ENCODE assay signal across 8 mouse cellular contexts in the genomic region with DNA sequence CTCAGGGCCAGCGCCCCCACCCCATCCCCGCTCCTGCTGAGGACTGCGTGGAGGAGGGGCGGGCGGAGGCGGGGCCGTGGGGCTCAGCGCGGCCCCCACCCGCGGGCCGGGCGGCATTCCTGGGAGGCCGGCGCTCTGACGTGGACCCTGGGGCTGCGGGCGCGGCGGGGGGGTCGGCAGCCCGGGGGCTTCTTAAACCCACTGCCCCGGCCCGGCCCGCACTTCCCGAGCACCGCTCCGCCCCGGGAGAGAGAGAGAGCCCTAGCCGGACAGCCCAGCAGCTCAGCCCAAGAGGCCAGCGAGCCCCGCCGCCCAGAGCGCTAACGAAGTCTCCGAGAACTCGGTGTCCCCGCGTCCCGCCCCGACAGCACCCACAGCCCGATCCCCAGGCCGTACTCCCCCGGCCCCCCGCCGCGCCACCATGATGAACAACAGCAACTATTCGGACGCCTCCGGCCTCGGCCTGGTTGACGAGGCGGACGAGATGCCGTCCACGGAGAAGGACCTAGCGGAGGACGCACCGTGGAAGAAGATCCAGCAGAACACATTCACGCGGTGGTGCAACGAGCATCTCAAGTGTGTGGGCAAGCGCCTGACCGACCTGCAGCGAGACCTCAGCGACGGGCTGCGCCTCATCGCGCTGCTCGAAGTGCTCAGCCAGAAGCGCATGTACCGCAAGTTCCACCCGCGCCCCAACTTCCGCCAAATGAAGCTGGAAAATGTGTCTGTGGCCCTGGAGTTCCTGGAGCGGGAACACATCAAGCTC. TPM values are rescaled to one million over a fixed set of nuclear protein-coding genes. Genes with fewer than 3 reads are reported as not detected.
DNase-seq lines count a peak whose midpoint lies in the region; ATAC-seq and TF ChIP-seq lines count a peak whose summit lies in the region.

Gene Flnc (plus strand): TSS at position 219 of the 766 bp plus-strand sequence.

- H3K4me1 ChIP-seq in brown adipose tissue, adult 24 weeks (ENCODE audit: control insufficient read depth, insufficient read depth, insufficient read length, low read length), result peaks cover 3% of the 10 kb centered on the region; the same call in 1 of the 2 replicates
- H3K4me1 ChIP-seq in intestine, embryonic 14.5 days (replicated peaks; ENCODE audit: control insufficient read depth, insufficient read depth, low read length), result peaks cover 25% of the 10 kb centered on the region
- H3K4me1 ChIP-seq in stomach, embryonic 15.5 days, result peaks cover 4% of the 10 kb centered on the region; the same call in 1 of the 2 replicates

- TF ChIP-seq CTCF in left cerebral cortex, adult 2 months (IDR thresholded peaks at IDR 0.05), result no peak

- peaks cover 8% of the 10 kb centered on the region for H3K36me3 ChIP-seq in intestine, embryonic 14.5 days (ENCODE audit: control insufficient read depth, insufficient read depth, low read length)
- H3K36me3 ChIP-seq in stomach, embryonic 15.5 days, result 0 out of 2 replicates have a peak, but pooled peaks cover 3% of the 10 kb centered on the region

- H3K4me2 ChIP-seq in intestine, embryonic 14.5 days (ENCODE audit: low read length), result peak within 1 kb of the TSS; percentile 74
- H3K4me2 ChIP-seq in stomach, embryonic 15.5 days, result peak within 1 kb of the TSS; percentile 77

- no peak for DNase-seq in left cerebral cortex, adult 2 months (ENCODE audit: extremely low spot score in 1 of 2, low spot score in 2 of 2)
- DNase-seq in left cerebral cortex, postnatal 36 days (ENCODE audit: low spot score in 2 of 2), result no peak
- peak; percentile 56 to 72 for DNase-seq in gastrocnemius, postnatal 4 days (ENCODE audit: low spot score in 2 of 2)
- peak; percentile 81 for DNase-seq in intestine, embryonic 14.5 days (ENCODE audit: low spot score)
- DNase-seq in lung, postnatal 36 days, result peak; percentile 11
- DNase-seq in cerebellum, adult 9-11 months, result no peak

- H3K27ac ChIP-seq in left cerebral cortex, adult 2 months, result no peak within 1 kb of the TSS
- no peak within 1 kb of the TSS for H3K27ac ChIP-seq in brown adipose tissue, adult 24 weeks (replicated peaks; ENCODE audit: low read depth, low read length)
- peak within 1 kb of the TSS; percentile 90 for H3K27ac ChIP-seq in intestine, embryonic 14.5 days (ENCODE audit: low read depth)
- H3K27ac ChIP-seq in stomach, embryonic 15.5 days, result peak within 1 kb of the TSS; percentile 92

- under 1% methylated on average over 70 of the region's 77 CpGs for WGBS in intestine, embryonic 14.5 days
- WGBS in stomach, embryonic 15.5 days, result under 1% methylated on average over 66 of the region's 77 CpGs

- intact Hi-C loops in left cerebral cortex, adult 2 months (cut with DNase I), result no loop called here
- intact Hi-C loops in left cerebral cortex, postnatal 36 days (cut with DNase I), result no loop called here

- no peaks in the 10 kb centered on the region for H3K9me3 ChIP-seq in intestine, embryonic 14.5 days (ENCODE audit: control insufficient read depth, low read length)
- no peaks in the 10 kb centered on the region for H3K9me3 ChIP-seq in stomach, embryonic 15.5 days

- peak within 1 kb of the TSS; percentile 72 for H3K9ac ChIP-seq in intestine, embryonic 14.5 days (ENCODE audit: low read length)
- peak within 1 kb of the TSS; percentile 68 for H3K9ac ChIP-seq in stomach, embryonic 15.5 days

- peak within 1 kb of the TSS; percentile 38 for H3K4me3 ChIP-seq in left cerebral cortex, adult 2 months
- H3K4me3 ChIP-seq in brown adipose tissue, adult 24 weeks (ENCODE audit: insufficient read depth, low read depth, low read length), result peak within 1 kb of the TSS; percentile 52
- H3K4me3 ChIP-seq in intestine, embryonic 14.5 days (ENCODE audit: low read depth, low read length), result peak within 1 kb of the TSS; percentile 62
- H3K4me3 ChIP-seq in stomach, embryonic 15.5 days (replicated peaks), result peak within 1 kb of the TSS; percentile 61

- peaks cover 3% of the 10 kb centered on the region; the same call in 1 of the 2 replicates for H3K27me3 ChIP-seq in intestine, embryonic 14.5 days (replicated peaks; ENCODE audit: control insufficient read depth, insufficient read depth, low read length)
- H3K27me3 ChIP-seq in stomach, embryonic 15.5 days (replicated peaks), result 0 out of 2 replicates have a peak, but pooled peaks cover 18% of the 10 kb centered on the region

- peak; percentile 38; the same call in 1 of the 2 replicates for ATAC-seq in intestine, embryonic 14.5 days (replicated peaks; ENCODE audit: low FRiP score, low TSS enrichment, low read depth)
- ATAC-seq in stomach, embryonic 15.5 days (ENCODE audit: insufficient read depth, low FRiP score, low read depth), result peak; percentile 25; the same call in 1 of the 2 replicates

RNA-seq across cellular contexts. Expression of gene Flnc, which starts in this region (rescaled TPM):
- total RNA-seq in left cerebral cortex, adult 2 months (2021), result 1 to 10 TPM; 1.2 to 1.7 TPM
- 1 to 10 TPM; 1.7 to 2.0 TPM for total RNA-seq in left cerebral cortex, postnatal 36 days (2021)
- 1.5 and 3.0 TPM in 2 replicates for polyA plus RNA-seq in brown adipose tissue, adult 24 weeks (2012; ENCODE audit: insufficient read depth, insufficient read length, missing spikeins)
- total RNA-seq in gastrocnemius, postnatal 4 days (2021), result 100 to 1,000 TPM; 491 to 520 TPM
- polyA plus RNA-seq in intestine, embryonic 14.5 days (2014; fragmentation: Nextera tagmentation; extraction: Ambion mirVana), result 14.7 and 15.8 TPM in 2 replicates
- 12.1 and 13.6 TPM in 2 replicates for polyA plus RNA-seq in stomach, embryonic 15.5 days (2015; fragmentation: Nextera tagmentation; extraction: Ambion mirVana)

Comparison
In these comparisons a context has a peak if more than half of its experiments do, and no peak if none do; other contexts are left out.
1. RNA of gene Flnc (total RNA-seq): 491 to 520 TPM in gastrocnemius, postnatal 4 days; 1.7 to 2.0 TPM in left cerebral cortex, postnatal 36 days and 1.2 to 1.7 TPM in left cerebral cortex, adult 2 months; every median in the first group is over 100 times any median in the second.
2. DNase-seq: peak in gastrocnemius, postnatal 4 days (2 of 2), intestine, embryonic 14.5 days (single experiment) and lung, postnatal 36 days (single experiment); none in left cerebral cortex, adult 2 months (0 of 2), left cerebral cortex, postnatal 36 days (0 of 2) and cerebellum, adult 9-11 months (single experiment).
3. H3K27ac ChIP-seq: peak in intestine, embryonic 14.5 days (single experiment) and stomach, embryonic 15.5 days (single experiment); none in left cerebral cortex, adult 2 months (single experiment) and brown adipose tissue, adult 24 weeks (single experiment).
4. Peak in every context shown above with its lines, with median percentiles within 50 percentile points of each other: H3K4me3 ChIP-seq.